Mouse (Mus musculus) heart, adult 2 months (tissue): Measurements from ENCODE around the gene Hipk2. TPM values are rescaled to one million over a fixed set of nuclear protein-coding genes. Genes with fewer than 3 reads are reported as not detected.
A peak's percentile ranks its signal among the peaks of the same experiment; 100 is the strongest.

Experiments
- DNase-seq, 2 experiments: peaks; one replicate each; pipeline ENCODE4 v3.0.0; 2021
- H3K27ac ChIP-seq: fragments of 200-600 bp; 2 replicates; pipeline ENCODE4 v1.8.1; 2022
- H3K27me3 ChIP-seq: fragments of 200-500 bp; 2 replicates; pipeline ENCODE4 v1.6.1; 2012; ENCODE audit warnings: mild to moderate bottlenecking, low read length, inconsistent platforms, mixed read lengths; ENCODE audit not compliant: control insufficient read depth, insufficient read depth
- H3K36me3 ChIP-seq: fragments of 200-500 bp; 2 replicates; pipeline ENCODE4 v1.6.1; 2012; ENCODE audit warnings: low read length, inconsistent platforms; ENCODE audit not compliant: control insufficient read depth, insufficient read depth
- H3K4me1 ChIP-seq: fragments of 200-500 bp; 2 replicates; pipeline ENCODE4 v1.6.1; 2011; ENCODE audit warnings: low read length; ENCODE audit not compliant: control insufficient read depth, insufficient read depth
- H3K4me3 ChIP-seq: fragments of 200-600 bp; 2 replicates; pipeline ENCODE4 v1.8.1; 2022
- H3K79me2 ChIP-seq: fragments of 200-500 bp; replicated peaks from 2 replicates; pipeline ENCODE4 v1.6.1; 2012; ENCODE audit warnings: mild to moderate bottlenecking, inconsistent platforms, low read length, moderate library complexity, mixed read lengths; ENCODE audit not compliant: control insufficient read depth, insufficient read depth
- H3K9ac ChIP-seq: fragments of 200-500 bp; 2 replicates; pipeline ENCODE4 v1.6.1; 2012; ENCODE audit warnings: low read depth, mild to moderate bottlenecking, control low read depth, inconsistent platforms, low read length, mixed read lengths
- CTCF ChIP-seq: fragments of 200-600 bp; IDR thresholded peaks from 2 replicates; pipeline ENCODE4 v1.8.1; 2022; ENCODE audit warnings: antibody characterized with exemption, mild to moderate bottlenecking, moderate library complexity
- EP300 ChIP-seq: fragments of 200-500 bp; IDR thresholded peaks from 2 replicates; pipeline ENCODE4 v1.6.1; 2011; ENCODE audit warnings: low read depth, low read length, control low read depth; ENCODE audit not compliant: insufficient read depth
- POLR2A ChIP-seq: fragments of 200-500 bp; IDR thresholded peaks from 2 replicates; pipeline ENCODE4 v1.6.1; 2011; ENCODE audit warnings: mild to moderate bottlenecking, low read depth, low read length, control low read depth; ENCODE audit not compliant: insufficient read depth
- WGBS: fragments of 180-500 bp; shearing (Covaris S2); methylation state at CpG from one replicate; pipeline ENCODE4 v1.1.7; 2018; 5-methylcytosine and 5-hydroxymethylcytosine counted together
- intact Hi-C: fragments of 180-260 bp; cut with DNase I; formaldehyde crosslinking; loops from one replicate; pipeline ENCODE4 v1.15.1; 2025
- polyA plus RNA-seq: library from polyadenylated mRNA; depleted of rRNA; stranded (reverse); fragments of >200 nt; gene quantifications from 2 replicates; pipeline ENCODE4 v1.2.3, GENCODE M21; 2012
- total RNA-seq, 2 experiments: library from RNA; stranded (reverse); gene quantifications; 2 replicates each; pipeline ENCODE4 v1.2.3; 2021

The Hipk2 gene
- total and polyA plus RNA-seq, 3 experiments, result 35.9 to 98.5 (median 91.0) TPM

GRCm38 (mm10) chr6:38811459-38812145, 64.4 kb downstream of the Hipk2 start:
- Histone ChIP-seq H3K27ac (no peak overlapping the region), H3K79me2 (no peaks in the 10 kb centered on the region), H3K27me3 (no peaks in the 10 kb centered on the region), H3K4me1 (peaks cover 8% of the 10 kb centered on the region; the same call in 1 of the 2 replicates), H3K36me3 (peaks cover 2% of the 10 kb centered on the region; the same call in 1 of the 2 replicates), H3K4me3 (no peak overlapping the region), H3K9ac (no peak overlapping the region)
- WGBS, result 72% methylated on average over 4 of the region's 4 CpGs
- DNase-seq, result no peak
- TF ChIP-seq EP300 (no peak), CTCF (peak; percentile 8; the same call in 1 of the 2 replicates), POLR2A (no peak)
- intact Hi-C loops, result no loop called here

DNA sequence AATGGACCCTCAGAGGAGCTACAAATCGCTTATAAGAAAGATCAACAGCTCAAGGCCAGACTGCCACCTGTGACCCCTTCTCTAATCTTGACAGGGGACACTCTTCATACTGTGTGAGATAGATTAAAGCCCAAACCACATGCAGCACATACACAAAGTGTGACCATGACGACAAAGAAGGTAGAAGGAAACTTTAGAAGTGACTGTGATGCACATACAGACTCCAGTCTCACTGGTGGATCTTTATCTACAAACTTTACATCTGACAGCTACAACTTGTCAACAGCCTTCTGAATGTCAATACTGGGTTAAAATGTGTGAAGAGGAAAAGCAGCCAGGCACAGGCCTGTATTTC, 65.9 kb downstream of the Hipk2 start:
- Histone ChIP-seq H3K36me3 (peaks cover 2% of the 10 kb centered on the region; the same call in 1 of the 2 replicates), H3K4me3 (no peak overlapping the region), H3K9ac (no peak overlapping the region), H3K4me1 (peaks cover 11% of the 10 kb centered on the region; the same call in 1 of the 2 replicates), H3K27ac (0 out of 2 replicates have a peak overlapping the region, but pooled peaks have one; percentile 3), H3K79me2 (no peaks in the 10 kb centered on the region), H3K27me3 (no peaks in the 10 kb centered on the region)
- TF ChIP-seq CTCF (no peak), EP300 (no peak), POLR2A (no peak)
- 41% methylated on average over 2 of the region's 2 CpGs for WGBS
- DNase-seq, result no peak
- intact Hi-C loops, result no loop called here

DNA sequence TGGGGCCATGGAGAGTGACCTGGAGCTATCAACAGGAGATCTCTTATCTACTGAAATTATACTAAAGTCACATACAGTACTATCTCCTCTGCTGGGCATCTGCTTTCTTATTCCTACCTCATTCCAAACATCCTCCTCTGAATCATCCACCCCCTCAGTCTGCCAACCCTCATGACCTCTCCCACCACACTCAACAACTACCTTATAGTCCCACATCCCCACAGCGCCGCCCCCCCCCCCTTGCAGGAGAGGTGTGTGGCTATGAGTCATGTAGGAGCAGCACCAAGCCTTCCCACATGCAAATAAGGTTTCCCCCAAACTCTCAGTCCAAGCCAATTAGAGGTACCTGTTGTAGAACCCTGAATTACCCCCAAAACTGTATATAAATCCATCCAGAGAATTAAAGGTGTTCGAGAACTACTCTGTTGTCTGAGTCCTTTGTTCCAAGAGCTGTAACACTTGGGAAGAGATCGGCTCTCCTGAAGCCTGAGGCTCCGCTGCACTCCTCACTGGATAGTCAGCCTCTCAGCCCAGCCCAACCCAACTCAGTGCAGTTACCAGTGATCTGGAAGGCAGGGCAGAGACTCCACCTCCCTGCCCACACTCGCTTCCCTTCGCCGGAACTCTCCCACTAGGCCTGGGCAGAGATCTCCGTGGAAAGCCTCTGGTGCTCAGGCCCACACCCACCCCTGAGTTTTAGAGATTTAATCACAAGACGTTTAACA, 66.4 kb downstream of the Hipk2 start:
- H3K9ac ChIP-seq, result no peak overlapping the region
- H3K27me3 ChIP-seq, result no peaks in the 10 kb centered on the region
- intact Hi-C loops, result no loop called here
- peaks cover 11% of the 10 kb centered on the region; the same call in 1 of the 2 replicates for H3K4me1 ChIP-seq
- DNase-seq, result peak in 1 of 2 experiments; percentile 38
- H3K79me2 ChIP-seq, result no peaks in the 10 kb centered on the region
- peaks cover 2% of the 10 kb centered on the region; the same call in 1 of the 2 replicates for H3K36me3 ChIP-seq
- no peak overlapping the region for H3K27ac ChIP-seq
- 44% methylated on average over 10 of the region's 10 CpGs for WGBS
- no peak for TF ChIP-seq POLR2A
- no peak overlapping the region for H3K4me3 ChIP-seq

- H3K9ac ChIP-seq, result no peak overlapping the region
- intact Hi-C loops, result no loop called here
- no peak for DNase-seq
- WGBS, result 91% methylated on average over 4 of the region's 4 CpGs
- H3K79me2 ChIP-seq, result no peaks in the 10 kb centered on the region
- no peak overlapping the region for H3K27ac ChIP-seq
- peaks cover 11% of the 10 kb centered on the region; the same call in 1 of the 2 replicates for H3K4me1 ChIP-seq
- no peaks in the 10 kb centered on the region for H3K27me3 ChIP-seq
- H3K4me3 ChIP-seq, result no peak overlapping the region
- H3K36me3 ChIP-seq, result peaks cover 2% of the 10 kb centered on the region; the same call in 1 of the 2 replicates
- TF ChIP-seq CTCF (no peak), POLR2A (no peak), EP300 (no peak)
Observed at GRCm38 (mm10) chr6:38808317-38808716, 67.6 kb downstream of the Hipk2 start.

GRCm38 (mm10) chr6:38806963-38807445, 69.0 kb downstream of the Hipk2 start:
- 12% methylated on average over 4 of the region's 4 CpGs for WGBS

More at GRCm38 (mm10) chr6:38806963-38807445, 69.0 kb downstream of the Hipk2 start:
- H3K4me1 ChIP-seq, result peaks cover 11% of the 10 kb centered on the region; the same call in 1 of the 2 replicates
- H3K9ac ChIP-seq, result no peak overlapping the region
- TF ChIP-seq EP300 (no peak), POLR2A (no peak), CTCF (no peak)
- peaks cover 2% of the 10 kb centered on the region; the same call in 1 of the 2 replicates for H3K36me3 ChIP-seq
- no peak for DNase-seq
- H3K79me2 ChIP-seq, result no peaks in the 10 kb centered on the region
- intact Hi-C loops, result no loop called here
- no peak overlapping the region for H3K4me3 ChIP-seq
- H3K27ac ChIP-seq, result 0 out of 2 replicates have a peak overlapping the region, but pooled peaks have one; percentile 20
- no peaks in the 10 kb centered on the region for H3K27me3 ChIP-seq
